Mouse (Mus musculus) spleen, embryonic (tissue): ENCODE results near the gene Ndufb10.

ENCODE experiments used
- CTCF ChIA-PET: fragments of 350-600 bp; sonication (Branson Sonifier 250); formaldehyde crosslinking; loops from one replicate; lab custom pipeline; 2022; lab: Charles Lee

The Ndufb10 gene

GRCm38 (mm10) chr17:24708646-24709045 lies 15.6 kb downstream of the Ndufb10 start:
- CTCF ChIA-PET = interaction anchor here (1.3 kb wide), 1 partner anchor 11 kb away, joined by 4 read pairs; no protein-coding TSS in a partner anchor

DNA sequence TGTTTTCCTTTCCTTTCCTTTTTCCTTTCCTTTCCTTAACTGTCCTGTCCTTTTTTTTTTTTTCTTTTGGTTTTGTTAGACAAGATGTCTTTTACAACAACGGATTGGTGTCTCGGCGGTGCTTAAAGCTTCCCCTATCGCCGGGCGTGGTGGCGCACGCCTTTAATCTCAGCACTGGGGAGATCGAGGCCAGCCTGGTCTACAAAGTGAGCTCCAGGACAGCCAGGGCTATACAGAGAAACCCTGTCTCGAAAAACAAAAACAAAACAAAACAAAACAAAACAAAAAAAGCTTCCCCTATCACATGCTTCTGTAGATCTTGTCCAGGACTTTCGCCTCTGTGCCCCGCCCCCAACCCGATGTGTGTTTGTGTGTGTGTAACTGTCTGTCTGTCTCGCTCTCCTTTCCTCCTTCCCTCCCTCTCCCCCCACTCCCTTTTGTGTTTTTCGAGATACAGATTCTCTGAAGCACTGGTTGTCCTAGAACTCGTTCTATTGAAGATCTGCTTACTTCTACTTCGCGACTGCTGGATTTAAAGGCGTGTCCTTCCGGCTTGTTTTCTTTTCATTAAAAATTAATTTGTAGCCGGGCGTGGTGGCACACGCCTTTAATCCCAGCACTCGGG lies 16.4 kb downstream of the Ndufb10 start:
- CTCF ChIA-PET = interaction anchor here (0.6 to 1.3 kb wide), 3 partner anchors 11 to 183 kb away, joined by 3 to 5 read pairs (median 4); no protein-coding TSS in a partner anchor

GRCm38 (mm10) chr17:24706982-24707800 lies 17.1 kb downstream of the Ndufb10 start, which contains the start of gene Tbl3:
Gene Tbl3, minus strand, starts transcription at chr17:24707660.
- CTCF ChIA-PET = interaction anchor here (0.7 to 1.3 kb wide), 2 partner anchors 10 to 110 kb away, joined by 3 to 4 read pairs; no protein-coding TSS in a partner anchor

GRCm38 (mm10) chr17:24705821-24706220 lies 18.5 kb downstream of the Ndufb10 start:
- CTCF ChIA-PET = no interaction called here

DNA sequence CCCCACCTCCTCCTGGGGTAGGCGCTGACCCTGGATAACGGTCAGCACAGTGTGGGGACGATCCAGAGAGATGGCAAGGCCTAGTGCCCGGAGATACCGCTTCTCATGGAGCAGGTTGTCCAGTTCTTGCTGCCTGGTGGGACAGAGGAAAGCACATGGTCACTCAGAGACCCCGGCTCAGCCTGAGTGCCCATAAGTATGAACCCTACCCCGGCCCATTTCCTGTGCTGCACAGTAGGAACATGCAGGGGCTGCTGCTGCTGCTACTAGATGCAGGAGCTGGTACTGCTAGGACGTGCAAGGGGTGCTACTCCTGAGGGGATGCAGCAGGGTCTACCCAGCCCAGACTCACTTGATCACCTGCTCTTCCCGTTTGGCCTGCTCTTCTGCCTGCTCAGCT lies 23.0 kb downstream of the Ndufb10 start:
- CTCF ChIA-PET = no interaction called here

DNA sequence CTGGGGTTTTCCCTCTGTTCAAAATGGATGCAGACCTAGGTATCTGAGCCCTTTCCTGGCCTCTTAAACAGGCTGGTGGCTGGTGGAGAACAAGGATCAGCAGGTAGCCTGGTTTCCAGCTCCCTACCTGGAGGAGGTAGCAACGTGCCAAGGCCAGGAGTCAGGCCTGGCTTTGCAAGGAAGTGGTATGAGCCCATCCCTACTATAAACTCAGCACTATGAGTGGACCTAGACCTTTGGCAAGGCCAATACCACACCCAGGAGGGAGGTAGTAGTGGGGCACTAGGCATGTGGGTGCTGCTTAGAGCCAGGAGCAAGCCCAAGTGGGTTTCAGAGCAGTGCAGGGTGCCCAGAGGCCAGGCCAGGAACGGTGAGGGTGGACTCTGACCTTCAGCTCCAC lies 24.8 kb downstream of the Ndufb10 start:
- CTCF ChIA-PET = no interaction called here

GRCm38 (mm10) chr17:24698715-24699114 lies 25.6 kb downstream of the Ndufb10 start:
- CTCF ChIA-PET = no interaction called here

GRCm38 (mm10) chr17:24697985-24698384 lies 26.3 kb downstream of the Ndufb10 start:
- CTCF ChIA-PET = interaction anchor here (1.6 kb wide), 1 partner anchor 10 kb away, joined by 4 read pairs; the partner anchor contains the start of gene Tbl3

DNA sequence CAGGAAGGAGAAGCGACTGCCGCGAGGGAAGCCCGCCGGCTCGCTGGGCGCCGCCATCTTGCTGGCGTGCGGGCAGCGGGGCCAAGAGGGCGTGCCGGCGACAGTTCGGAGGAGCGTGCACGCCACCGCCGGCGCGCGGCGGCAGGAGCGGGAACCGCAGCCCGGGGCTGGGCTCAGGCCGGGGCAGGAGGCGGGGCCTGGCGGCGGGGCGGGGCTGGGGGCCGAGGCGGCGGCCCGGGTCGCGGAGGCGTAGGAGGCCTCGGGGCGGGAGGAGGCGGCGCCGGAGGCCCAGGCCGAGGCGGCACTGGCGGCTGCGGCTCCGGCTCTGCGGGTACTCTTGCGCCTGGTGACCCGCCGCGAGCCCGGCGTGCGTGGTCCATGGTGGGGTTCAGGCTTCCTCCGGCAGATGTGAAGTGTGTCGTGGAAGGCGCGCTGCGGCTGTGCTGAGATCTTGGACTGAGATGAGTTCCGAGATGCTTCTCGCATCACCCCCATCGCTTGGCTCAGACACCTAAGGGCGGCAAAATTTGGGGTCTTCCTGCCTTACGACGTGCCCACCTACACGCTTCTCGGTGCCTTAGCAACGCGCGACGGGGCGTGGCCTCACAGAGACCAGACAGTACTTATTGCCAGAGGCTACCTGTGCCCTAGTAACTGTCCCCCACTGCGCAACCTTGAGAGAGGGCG lies 28.1 kb downstream of the Ndufb10 start, which contains the start of the genes Gfer and Noxo1:
Gene Gfer (minus strand): TSS at position 146 of the 687 bp plus-strand sequence.
Gene Noxo1 (plus strand): TSS at position 224 of the 687 bp plus-strand sequence.
- CTCF ChIA-PET = interaction anchor here (0.6 to 1.6 kb wide), 3 partner anchors 12 to 414 kb away, joined by 3 to 4 read pairs (median 4); partner anchors contain the start of gene Tbl3

- CTCF ChIA-PET = no interaction called here
Measured at GRCm38 (mm10) chr17:24695326-24696010, 28.8 kb downstream of the Ndufb10 start.

DNA sequence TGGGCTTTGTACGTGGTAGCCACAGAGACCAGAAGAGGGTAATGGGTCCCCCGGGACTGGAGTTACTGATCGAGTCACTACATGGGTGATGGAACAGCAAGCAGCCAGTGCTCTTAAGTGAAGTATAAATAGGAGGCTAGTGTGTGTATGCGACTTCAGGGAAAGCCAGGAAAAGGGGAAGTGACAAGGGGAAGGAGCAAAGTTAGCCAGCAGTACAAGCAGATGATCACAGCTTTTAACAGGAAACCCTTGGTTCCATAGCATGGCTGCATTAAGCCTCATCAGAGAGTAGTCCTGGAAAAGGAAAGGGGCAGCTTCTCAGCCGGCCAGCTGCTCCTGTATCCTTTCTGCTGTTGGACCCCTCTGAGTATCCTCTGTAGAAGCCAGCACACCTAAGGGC lies 31.9 kb downstream of the Ndufb10 start:
- CTCF ChIA-PET = no interaction called here

DNA sequence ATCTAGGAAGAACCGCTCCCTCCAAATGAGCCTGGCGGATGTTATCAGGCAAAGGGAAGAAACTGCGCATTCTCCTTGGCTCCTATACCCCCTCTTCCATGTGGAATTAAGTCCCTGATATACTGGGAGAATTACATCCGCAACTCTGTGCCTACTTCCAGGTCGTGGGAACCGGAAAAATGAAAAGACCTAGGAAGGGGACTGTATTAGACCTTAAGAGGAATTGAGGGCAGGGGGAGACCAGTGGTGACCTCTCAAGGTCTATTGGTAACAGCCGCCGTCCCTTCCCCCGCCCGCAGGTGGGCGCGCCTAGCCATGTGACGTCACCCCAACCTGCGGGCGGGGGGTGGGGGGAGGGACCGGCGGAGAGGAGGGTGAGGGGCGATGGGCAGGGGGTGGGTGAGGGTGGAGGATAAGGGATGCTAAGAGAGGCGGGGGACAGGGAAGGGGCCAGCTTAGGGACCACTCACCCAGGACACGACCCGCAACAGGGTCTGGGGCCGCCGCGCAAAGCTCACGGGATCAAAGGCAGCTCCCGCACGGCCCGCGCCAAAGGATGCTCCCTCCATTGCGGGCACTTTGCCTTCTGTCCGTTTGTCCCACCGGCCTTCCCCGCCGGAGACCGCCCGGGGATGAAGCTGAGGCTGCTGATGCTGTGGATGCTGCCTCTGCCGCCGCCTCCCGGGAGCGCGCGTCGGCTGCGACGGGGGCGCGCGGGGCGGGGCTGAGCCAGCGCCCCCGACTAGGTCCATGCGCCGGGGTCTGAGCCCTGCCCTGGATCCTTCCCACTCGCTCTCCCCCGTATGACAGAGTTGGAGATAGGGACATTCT lies 34.8 kb downstream of the Ndufb10 start, which contains the start of gene Syngr3:
Gene Syngr3 (minus strand): TSS at position 705 of the 831 bp plus-strand sequence.
- CTCF ChIA-PET = no interaction called here

DNA sequence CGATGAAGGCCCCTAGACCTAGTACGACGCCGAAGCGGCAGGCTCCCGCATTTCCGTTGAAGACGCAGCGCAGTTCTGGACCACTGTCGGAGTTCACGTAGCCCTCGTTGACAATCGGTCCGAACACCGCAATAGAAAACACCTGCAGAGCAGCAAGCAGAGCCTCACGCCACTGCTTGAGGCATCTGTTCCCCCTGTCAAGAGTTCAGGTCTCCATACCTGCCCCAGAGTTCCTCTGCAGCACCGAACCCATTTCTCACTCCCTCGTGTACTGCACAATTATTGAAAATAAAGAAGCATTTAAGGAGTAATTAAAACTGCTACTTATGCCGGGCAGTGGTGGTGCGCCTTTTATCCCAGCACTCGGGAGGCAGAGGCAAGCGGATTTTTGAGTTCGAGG lies 36.7 kb downstream of the Ndufb10 start:
- CTCF ChIA-PET = no interaction called here

DNA sequence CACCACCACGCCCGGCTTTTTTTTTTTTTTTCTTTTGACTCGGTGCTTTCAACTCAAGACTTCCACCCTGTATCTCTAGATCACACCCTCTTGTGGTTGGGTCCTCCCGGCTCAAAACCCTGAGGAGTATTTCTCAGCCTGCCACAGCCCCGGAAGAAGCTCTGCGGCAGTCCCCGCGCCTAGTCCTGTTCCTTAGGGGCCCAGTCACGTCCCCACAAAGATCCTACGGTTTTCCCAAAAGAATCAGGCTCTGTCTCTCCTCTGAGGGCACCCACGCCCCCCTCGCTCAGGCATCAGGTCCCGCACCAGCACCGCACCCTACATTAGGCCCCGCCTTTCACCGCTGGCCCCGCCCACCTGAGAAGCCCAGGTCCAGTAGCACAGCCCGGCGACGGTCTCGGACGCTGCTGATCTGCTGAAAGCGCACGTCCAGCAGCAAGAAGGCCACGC lies 37.1 kb downstream of the Ndufb10 start:
- CTCF ChIA-PET = interaction anchor here (0.6 to 0.7 kb wide), 3 partner anchors 11 to 115 kb away, joined by 3 to 8 read pairs (median 3); no protein-coding TSS in a partner anchor

DNA sequence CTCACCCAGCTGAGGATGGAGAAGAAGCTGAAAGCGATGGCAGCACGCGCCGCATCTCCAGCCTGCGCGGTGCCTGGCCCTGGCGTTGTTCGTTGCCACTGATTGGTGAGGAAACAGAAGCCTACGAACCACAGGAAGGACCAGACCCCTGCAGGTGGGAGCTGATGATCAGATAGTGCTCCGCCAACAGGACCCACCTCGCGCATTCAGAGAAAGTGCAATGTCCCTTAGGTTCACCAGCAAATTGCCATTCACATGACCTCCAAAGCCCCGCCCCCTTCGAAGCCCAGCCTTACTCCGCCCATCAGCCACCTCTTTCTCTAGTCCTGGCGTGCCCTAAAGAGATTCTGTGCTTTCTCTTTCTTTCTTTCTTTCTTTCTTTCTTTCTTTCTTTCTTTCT lies 37.8 kb downstream of the Ndufb10 start:
- CTCF ChIA-PET = interaction anchor here (0.6 to 0.7 kb wide), 3 partner anchors 10 to 116 kb away, joined by 3 to 8 read pairs (median 3); no protein-coding TSS in a partner anchor

- CTCF ChIA-PET = no interaction called here
Measured at GRCm38 (mm10) chr17:24677500-24678080, 46.7 kb downstream of the Ndufb10 start.

DNA sequence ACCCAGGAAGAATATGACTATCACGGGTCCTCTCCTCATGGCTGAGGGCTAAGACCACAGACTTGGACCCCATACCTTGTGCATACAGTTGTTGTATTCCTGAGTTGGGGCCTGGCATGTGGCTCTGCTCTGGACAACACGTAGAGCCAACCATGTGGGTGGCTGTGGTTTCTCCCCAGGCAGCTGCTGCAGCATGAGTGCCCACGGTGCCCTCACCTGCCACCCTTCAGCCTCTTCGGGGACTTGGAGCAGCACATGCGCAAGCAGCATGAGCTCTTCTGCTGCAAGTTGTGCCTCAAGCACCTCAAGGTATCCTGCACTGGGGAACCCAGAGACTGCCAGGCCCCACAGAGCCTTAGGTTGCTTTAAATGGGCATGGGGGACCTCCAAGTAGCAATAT lies 47.4 kb downstream of the Ndufb10 start:
- CTCF ChIA-PET = interaction anchor here (0.6 to 1.4 kb wide), 2 partner anchors 10 to 204 kb away, joined by 3 read pairs; no protein-coding TSS in a partner anchor

GRCm38 (mm10) chr17:24676187-24676586 lies 48.1 kb downstream of the Ndufb10 start:
- CTCF ChIA-PET = interaction anchor here (1.4 kb wide), 1 partner anchor 11 kb away, joined by 3 read pairs; no protein-coding TSS in a partner anchor

DNA sequence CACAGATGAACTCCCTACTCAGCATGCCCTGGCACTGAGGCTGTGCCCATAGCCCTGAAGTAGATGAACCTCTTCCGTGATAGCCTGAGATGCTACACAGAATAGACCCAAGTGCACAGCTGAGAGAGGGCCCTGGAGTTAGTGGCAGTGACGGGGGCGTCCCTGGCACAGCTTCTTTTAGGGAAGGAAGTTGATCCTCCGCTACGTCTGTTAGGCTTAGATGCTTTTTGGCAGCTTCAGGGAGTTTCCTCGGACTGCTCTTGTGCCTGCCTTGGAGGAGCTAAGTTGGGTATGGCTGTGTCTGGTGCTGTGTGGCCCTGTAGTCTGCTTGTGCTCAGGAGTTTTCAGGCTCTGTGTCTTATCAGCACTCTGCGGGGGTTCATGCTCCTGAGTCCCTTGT lies 50.0 kb downstream of the Ndufb10 start:
- CTCF ChIA-PET = interaction anchor here (1.3 kb wide), 1 partner anchor 53 kb away, joined by 4 read pairs; no protein-coding TSS in a partner anchor
